Mouse (Mus musculus): ENCODE data around the gene Rnf13. TPM values are rescaled to one million over a fixed set of nuclear protein-coding genes. Genes with fewer than 3 reads are reported as not detected.

Rnf13 gene
- 84.7 and 90.6 TPM in 2 replicates for polyA plus RNA-seq (2014; fragmentation: Nextera tagmentation; extraction: Ambion mirVana)

DNA sequence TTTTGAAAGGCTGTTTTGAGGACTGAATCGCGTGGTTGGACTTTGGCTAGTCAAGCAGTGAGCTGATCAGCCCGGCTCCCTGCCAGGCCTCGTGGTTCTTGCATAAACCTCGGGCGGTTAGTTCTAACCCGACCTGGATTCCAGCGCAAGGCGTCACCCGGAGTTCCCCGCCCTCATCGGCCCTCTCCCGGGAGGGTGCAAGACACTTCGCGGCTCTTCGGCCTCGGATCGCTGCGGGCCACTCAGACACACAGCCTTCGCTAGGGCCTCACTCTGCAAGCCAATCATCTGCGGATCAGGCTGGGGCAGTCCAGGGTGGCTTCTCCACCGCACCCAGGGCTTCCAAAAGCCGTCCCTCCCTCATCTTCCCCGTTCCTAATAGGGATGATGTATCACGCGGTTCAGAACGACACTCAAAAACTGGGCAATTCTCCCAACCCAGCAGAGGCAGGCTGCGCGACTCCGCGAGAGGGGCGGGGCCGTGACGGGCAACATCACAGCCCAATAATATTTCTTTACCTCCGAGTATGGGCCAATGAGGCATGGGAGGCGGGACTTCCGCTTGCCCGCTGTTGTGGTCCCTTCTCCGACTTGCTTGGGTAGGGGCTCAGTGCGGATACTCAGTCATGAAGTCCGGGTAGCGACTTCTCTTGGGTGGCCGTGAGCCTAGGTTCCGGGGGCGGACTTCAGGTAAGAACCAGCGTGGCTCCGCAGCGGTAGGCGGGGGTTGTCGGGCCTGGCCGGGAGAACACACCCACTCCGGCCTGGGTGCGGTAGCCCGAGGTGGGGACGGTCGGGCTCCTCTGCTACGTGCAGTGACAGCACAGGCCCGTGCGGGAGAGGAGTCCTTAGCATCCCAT lies at the start of gene Rnf13:
TSS of gene Rnf13 (plus strand) at position 552 of the 860 bp plus-strand sequence.
- under 1% methylated on average over 59 of the region's 59 CpGs for WGBS
- H3K36me3 ChIP-seq (ENCODE audit: control insufficient read depth, insufficient read depth, low read length), result no peaks in the 10 kb centered on the region
- peak within 1 kb of the TSS; percentile 78 for H3K9ac ChIP-seq (replicated peaks; ENCODE audit: low read depth, low read length)
- no peaks in the 10 kb centered on the region for H3K9me3 ChIP-seq (ENCODE audit: control insufficient read depth, low read length)
- no peaks in the 10 kb centered on the region for H3K27me3 ChIP-seq (ENCODE audit: control insufficient read depth, insufficient read depth, low read length)
- peak within 1 kb of the TSS; percentile 91 for H3K27ac ChIP-seq (ENCODE audit: low read depth, low read length)
- peak within 1 kb of the TSS; percentile 86 for H3K4me3 ChIP-seq (ENCODE audit: low read depth, low read length)
- peak within 1 kb of the TSS; percentile 81 for H3K4me2 ChIP-seq (ENCODE audit: low read depth, low read length)
- ATAC-seq (ENCODE audit: low read depth), result peak; percentile 100
- H3K4me1 ChIP-seq (ENCODE audit: control insufficient read depth, insufficient read depth, low read length), result peaks cover 8% of the 10 kb centered on the region; the same call in 1 of the 2 replicates

DNA sequence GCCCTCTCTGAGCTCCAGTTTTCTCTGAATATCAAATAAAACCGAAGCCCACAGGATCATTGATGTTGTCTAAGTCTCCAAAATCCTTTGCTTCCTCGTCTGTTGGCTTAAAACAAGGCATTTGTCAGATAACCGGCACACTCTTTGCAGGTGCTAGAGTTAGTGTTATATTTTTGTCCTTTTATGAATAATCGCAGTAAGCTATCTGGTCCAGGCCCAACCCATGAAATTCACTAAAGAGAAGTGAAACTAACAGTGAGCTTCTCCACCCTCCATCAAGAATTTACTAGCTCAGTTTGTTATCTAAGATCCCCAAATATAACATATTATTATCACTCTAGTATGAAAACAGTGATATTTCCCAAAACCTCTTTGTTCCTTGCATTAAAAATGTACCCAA lies 44.1 kb upstream of the Rnf13 start:
- WGBS, result 90% methylated on average over 4 of the region's 4 CpGs
- H3K27ac ChIP-seq (ENCODE audit: low read depth, low read length), result no peak overlapping the region
- H3K9me3 ChIP-seq (ENCODE audit: control insufficient read depth, low read length), result no peaks in the 10 kb centered on the region
- no peak overlapping the region for H3K4me2 ChIP-seq (ENCODE audit: low read depth, low read length)
- H3K4me3 ChIP-seq (ENCODE audit: low read depth, low read length), result no peak overlapping the region
- no peak overlapping the region for H3K9ac ChIP-seq (replicated peaks; ENCODE audit: low read depth, low read length)
- H3K4me1 ChIP-seq (ENCODE audit: control insufficient read depth, insufficient read depth, low read length), result no peaks in the 10 kb centered on the region
- H3K27me3 ChIP-seq (ENCODE audit: control insufficient read depth, insufficient read depth, low read length), result no peaks in the 10 kb centered on the region
- ATAC-seq (ENCODE audit: low read depth), result no peak
- no peaks in the 10 kb centered on the region for H3K36me3 ChIP-seq (ENCODE audit: control insufficient read depth, insufficient read depth, low read length)

DNA sequence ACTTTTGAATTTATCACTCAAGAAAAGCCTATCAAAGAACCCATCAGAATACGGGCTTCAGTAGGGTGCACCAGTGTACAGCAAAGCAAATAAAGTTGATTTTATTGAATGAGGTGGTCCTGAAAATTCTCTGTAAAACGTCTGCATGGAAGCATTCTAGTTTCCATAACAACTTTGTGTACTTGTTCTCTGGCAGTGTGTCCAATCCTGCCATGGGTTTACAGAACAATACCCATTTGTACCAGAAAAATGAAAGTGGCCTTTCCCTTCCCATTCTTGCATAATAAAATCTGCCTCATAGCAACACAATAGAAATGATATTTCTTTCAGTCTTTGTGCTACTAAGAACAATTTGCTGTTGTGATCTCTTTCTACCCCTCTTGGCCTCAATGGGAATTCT lies 43.1 kb upstream of the Rnf13 start, which contains the start of gene Ankub1:
TSS of gene Ankub1 (minus strand) at position 81 of the 400 bp plus-strand sequence.
- WGBS, result 47% methylated on average over 2 of the region's 2 CpGs
- H3K36me3 ChIP-seq (ENCODE audit: control insufficient read depth, insufficient read depth, low read length), result no peaks in the 10 kb centered on the region
- ATAC-seq (ENCODE audit: low read depth), result no peak

DNA sequence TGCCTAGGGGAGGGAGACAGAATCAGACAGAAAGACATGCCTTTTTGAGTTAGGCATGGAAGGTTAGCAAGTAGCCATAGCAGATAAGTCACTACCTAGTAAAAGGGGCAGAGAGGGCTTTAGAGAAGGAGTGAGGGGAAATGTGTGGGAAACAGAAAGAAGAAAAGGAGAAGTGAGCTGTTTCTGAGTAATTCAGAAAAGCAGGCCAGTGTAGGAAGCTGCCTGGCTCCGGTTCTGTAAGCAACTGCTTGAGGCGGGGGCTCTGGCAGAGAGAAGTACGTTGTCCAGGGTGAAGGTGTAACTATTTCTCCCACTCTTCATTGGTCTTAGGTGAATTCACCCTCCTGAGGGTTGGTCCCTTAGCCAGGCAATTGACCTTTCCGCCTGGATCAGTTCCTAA lies 39.6 kb upstream of the Rnf13 start:
- no peaks in the 10 kb centered on the region for H3K27me3 ChIP-seq (ENCODE audit: control insufficient read depth, insufficient read depth, low read length)
- H3K27ac ChIP-seq (ENCODE audit: low read depth, low read length), result no peak overlapping the region
- 96% methylated on average over 4 of the region's 4 CpGs for WGBS
- H3K9ac ChIP-seq (replicated peaks; ENCODE audit: low read depth, low read length), result no peak overlapping the region
- no peaks in the 10 kb centered on the region for H3K9me3 ChIP-seq (ENCODE audit: control insufficient read depth, low read length)
- no peaks in the 10 kb centered on the region for H3K36me3 ChIP-seq (ENCODE audit: control insufficient read depth, insufficient read depth, low read length)
- no peak for ATAC-seq (ENCODE audit: low read depth)
- no peak overlapping the region for H3K4me3 ChIP-seq (ENCODE audit: low read depth, low read length)
- H3K4me2 ChIP-seq (ENCODE audit: low read depth, low read length), result no peak overlapping the region
- no peaks in the 10 kb centered on the region for H3K4me1 ChIP-seq (ENCODE audit: control insufficient read depth, insufficient read depth, low read length)

More for the DNA sequence above, 43.1 kb upstream of the Rnf13 start, which contains the start of gene Ankub1:
- no peak within 1 kb of the TSS for H3K4me2 ChIP-seq (ENCODE audit: low read depth, low read length)
- no peak within 1 kb of the TSS for H3K27ac ChIP-seq (ENCODE audit: low read depth, low read length)
- H3K9ac ChIP-seq (replicated peaks; ENCODE audit: low read depth, low read length), result no peak within 1 kb of the TSS
- no peaks in the 10 kb centered on the region for H3K9me3 ChIP-seq (ENCODE audit: control insufficient read depth, low read length)
- no peaks in the 10 kb centered on the region for H3K27me3 ChIP-seq (ENCODE audit: control insufficient read depth, insufficient read depth, low read length)
- no peak within 1 kb of the TSS for H3K4me3 ChIP-seq (ENCODE audit: low read depth, low read length)
- no peaks in the 10 kb centered on the region for H3K4me1 ChIP-seq (ENCODE audit: control insufficient read depth, insufficient read depth, low read length)

DNA sequence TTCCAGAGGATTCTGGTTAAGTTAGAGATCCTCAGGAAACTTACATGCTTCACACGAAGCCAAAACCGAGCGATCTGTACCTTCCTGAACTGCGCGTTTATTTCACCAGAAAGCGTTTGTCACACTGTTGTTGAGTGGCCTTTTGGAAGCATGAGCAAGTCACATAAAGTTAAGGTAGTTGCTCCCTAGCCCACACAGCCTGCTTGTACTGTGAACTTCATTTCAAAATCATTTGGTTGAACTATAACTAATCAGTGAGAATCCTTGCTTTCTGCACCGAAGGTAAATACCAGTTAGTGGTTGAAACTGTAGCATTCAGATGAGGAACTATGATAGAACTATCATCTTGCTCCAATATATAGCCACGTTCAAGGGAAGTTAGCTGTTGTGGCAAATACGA lies 39.1 kb upstream of the Rnf13 start:
- Histone ChIP-seq H3K4me2 (ENCODE audit: low read depth, low read length) (no peak overlapping the region), H3K4me3 (ENCODE audit: low read depth, low read length) (no peak overlapping the region), H3K9ac (replicated peaks; ENCODE audit: low read depth, low read length) (no peak overlapping the region), H3K4me1 (ENCODE audit: control insufficient read depth, insufficient read depth, low read length) (no peaks in the 10 kb centered on the region), H3K27ac (ENCODE audit: low read depth, low read length) (no peak overlapping the region), H3K27me3 (ENCODE audit: control insufficient read depth, insufficient read depth, low read length) (no peaks in the 10 kb centered on the region), H3K9me3 (ENCODE audit: control insufficient read depth, low read length) (no peaks in the 10 kb centered on the region), H3K36me3 (ENCODE audit: control insufficient read depth, insufficient read depth, low read length) (no peaks in the 10 kb centered on the region)
- WGBS, result 93% methylated on average over 9 of the region's 9 CpGs
- no peak for ATAC-seq (ENCODE audit: low read depth)

DNA sequence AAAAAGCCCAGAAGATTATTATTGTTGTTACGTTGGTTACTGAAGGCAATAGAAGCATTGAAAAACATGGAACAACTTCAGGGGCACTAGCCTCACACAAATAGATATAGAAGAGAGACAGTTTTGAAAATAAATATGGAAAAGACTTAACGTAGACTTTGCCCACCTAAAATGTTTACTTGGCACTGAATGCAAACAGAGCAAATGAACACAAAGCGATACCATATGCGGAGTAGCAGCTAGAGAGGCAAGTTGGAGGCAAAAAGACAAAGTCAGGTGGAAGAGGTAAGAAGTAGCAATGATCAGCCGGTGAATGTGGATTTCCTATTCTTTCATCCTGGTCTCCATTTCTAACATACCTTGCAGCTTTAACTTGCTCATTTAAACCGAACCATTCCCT lies 21.7 kb upstream of the Rnf13 start:
- 91% methylated on average over 6 of the region's 6 CpGs for WGBS
- Histone ChIP-seq H3K27me3 (ENCODE audit: control insufficient read depth, insufficient read depth, low read length) (no peaks in the 10 kb centered on the region), H3K9ac (replicated peaks; ENCODE audit: low read depth, low read length) (no peak overlapping the region), H3K4me2 (ENCODE audit: low read depth, low read length) (no peak overlapping the region), H3K36me3 (ENCODE audit: control insufficient read depth, insufficient read depth, low read length) (no peaks in the 10 kb centered on the region), H3K27ac (ENCODE audit: low read depth, low read length) (no peak overlapping the region), H3K4me3 (ENCODE audit: low read depth, low read length) (no peak overlapping the region), H3K4me1 (ENCODE audit: control insufficient read depth, insufficient read depth, low read length) (no peaks in the 10 kb centered on the region), H3K9me3 (ENCODE audit: control insufficient read depth, low read length) (no peaks in the 10 kb centered on the region)
- no peak for ATAC-seq (ENCODE audit: low read depth)

DNA sequence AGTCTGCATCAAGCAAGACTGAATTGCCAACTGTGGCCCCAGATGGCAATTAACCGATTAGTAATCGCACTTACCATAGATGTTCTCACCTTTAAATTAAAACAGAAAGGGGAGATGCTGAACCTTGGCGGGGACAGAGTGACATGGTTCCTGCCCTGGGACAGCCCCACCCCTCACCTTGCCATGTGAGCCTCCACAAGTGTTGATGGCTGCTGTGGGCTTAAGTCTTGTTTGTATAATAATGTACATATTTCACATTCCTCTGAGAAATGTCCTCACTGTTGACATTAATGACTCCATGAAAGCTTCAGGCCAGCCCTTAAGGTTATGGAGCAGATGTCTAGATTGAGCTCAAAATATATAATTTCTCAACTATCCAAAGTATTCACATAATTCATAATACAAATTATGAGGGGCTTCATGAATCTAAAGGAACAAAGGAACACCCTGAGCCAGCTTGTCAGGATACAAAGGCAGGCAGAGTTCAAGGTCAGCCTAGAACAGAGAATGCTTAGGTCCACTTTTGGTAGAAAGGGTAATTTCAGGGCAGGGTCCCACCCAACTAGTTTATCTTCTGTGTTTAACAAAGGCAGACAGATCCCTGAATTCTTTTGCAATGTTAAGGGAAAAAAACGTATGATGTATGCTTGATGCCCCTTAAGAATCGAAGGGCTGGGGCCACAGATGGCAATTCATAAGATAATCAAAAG lies 3.5 kb upstream of the Rnf13 start:
- Histone ChIP-seq H3K4me1 (ENCODE audit: control insufficient read depth, insufficient read depth, low read length) (peaks cover 8% of the 10 kb centered on the region; the same call in 1 of the 2 replicates), H3K27me3 (ENCODE audit: control insufficient read depth, insufficient read depth, low read length) (no peaks in the 10 kb centered on the region), H3K9ac (replicated peaks; ENCODE audit: low read depth, low read length) (no peak overlapping the region), H3K4me2 (ENCODE audit: low read depth, low read length) (no peak overlapping the region), H3K27ac (ENCODE audit: low read depth, low read length) (no peak overlapping the region), H3K4me3 (ENCODE audit: low read depth, low read length) (no peak overlapping the region), H3K9me3 (ENCODE audit: control insufficient read depth, low read length) (no peaks in the 10 kb centered on the region), H3K36me3 (ENCODE audit: control insufficient read depth, insufficient read depth, low read length) (no peaks in the 10 kb centered on the region)
- WGBS, result 82% methylated on average over 5 of the region's 5 CpGs
- ATAC-seq (ENCODE audit: low read depth), result no peak

DNA sequence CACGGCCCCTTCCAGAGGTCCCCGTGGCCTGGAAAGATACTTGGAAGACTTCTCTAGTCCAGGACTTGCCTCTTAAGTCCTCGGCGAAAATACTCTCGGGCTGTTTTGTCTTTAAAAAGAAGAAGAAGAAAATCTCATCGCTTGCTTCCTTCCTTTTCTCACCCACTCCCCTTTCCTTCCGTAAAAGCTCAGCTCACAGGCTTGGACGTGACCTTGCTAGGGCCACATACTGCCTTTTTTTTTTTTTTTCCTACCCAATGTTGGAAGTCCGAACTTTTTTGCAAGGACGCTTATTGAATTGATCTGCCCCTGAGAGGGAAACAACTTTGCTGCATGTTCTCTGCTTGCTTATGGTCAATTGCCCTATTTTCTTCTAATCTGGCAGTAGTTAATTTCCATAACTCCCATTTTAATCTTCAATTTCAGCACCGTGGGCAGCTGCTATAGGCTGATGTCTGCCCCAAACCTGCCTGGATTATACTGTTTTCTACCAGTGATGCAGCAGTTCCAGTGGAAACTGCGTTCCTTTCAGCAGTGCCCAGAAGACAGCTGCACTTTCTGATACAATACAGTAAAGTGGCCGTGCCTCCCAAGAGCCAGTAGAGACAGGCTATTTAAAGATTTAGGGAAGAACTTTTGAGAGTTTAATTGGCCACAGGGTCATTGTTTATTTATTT lies 695 bp downstream of the Rnf13 start:
- Histone ChIP-seq H3K4me2 (ENCODE audit: low read depth, low read length) (peak overlapping the region; percentile 81), H3K36me3 (ENCODE audit: control insufficient read depth, insufficient read depth, low read length) (no peaks in the 10 kb centered on the region), H3K4me3 (ENCODE audit: low read depth, low read length) (peak overlapping the region; percentile 86), H3K9me3 (ENCODE audit: control insufficient read depth, low read length) (no peaks in the 10 kb centered on the region), H3K27ac (ENCODE audit: low read depth, low read length) (peak overlapping the region; percentile 91), H3K9ac (replicated peaks; ENCODE audit: low read depth, low read length) (peak overlapping the region; percentile 78), H3K4me1 (ENCODE audit: control insufficient read depth, insufficient read depth, low read length) (peaks cover 8% of the 10 kb centered on the region; the same call in 1 of the 2 replicates), H3K27me3 (ENCODE audit: control insufficient read depth, insufficient read depth, low read length) (no peaks in the 10 kb centered on the region)
- ATAC-seq (ENCODE audit: low read depth), result no peak
- WGBS, result 2% methylated on average over 13 of the region's 13 CpGs
